Mouse (Mus musculus) layer of hippocampus, postnatal 10 days (tissue): ENCODE results near the gene Nup214. TPM values are rescaled to one million over a fixed set of nuclear protein-coding genes. Genes with fewer than 3 reads are reported as not detected.

ENCODE experiments used
- DNase-seq, 2 experiments: peaks; one replicate each; pipeline ENCODE4 v3.0.0; 2021; ENCODE audit warnings: low spot score in 2 of 2
- total RNA-seq, 2 experiments: library from RNA; stranded (reverse); gene quantifications; 2 replicates each; pipeline ENCODE4 v1.2.3; 2021

Nup214 gene
- total RNA-seq, 2 experiments from 2014 or later = 51.7 to 57.0 TPM

DNA sequence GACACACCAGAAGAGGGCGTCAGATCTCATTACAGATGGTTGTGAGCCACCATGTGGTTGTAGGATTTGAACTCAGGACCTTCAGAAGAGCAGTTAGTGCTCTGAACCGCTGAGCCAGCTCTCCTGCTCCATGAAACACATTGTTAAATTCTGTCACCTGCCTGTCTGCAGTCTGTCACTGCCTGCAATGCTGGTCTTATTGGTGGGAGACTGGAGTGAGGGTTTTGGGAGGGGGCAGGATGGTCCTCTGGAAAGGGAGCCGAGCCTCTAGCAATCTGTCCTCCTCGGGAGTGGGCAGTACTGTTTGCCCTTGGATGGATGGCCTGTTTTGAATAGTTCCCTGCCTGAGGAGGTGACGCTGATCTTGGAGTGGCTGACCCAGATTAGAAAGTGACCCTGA lies 69.6 kb downstream of the Nup214 start:
- DNase-seq = no peak

DNA sequence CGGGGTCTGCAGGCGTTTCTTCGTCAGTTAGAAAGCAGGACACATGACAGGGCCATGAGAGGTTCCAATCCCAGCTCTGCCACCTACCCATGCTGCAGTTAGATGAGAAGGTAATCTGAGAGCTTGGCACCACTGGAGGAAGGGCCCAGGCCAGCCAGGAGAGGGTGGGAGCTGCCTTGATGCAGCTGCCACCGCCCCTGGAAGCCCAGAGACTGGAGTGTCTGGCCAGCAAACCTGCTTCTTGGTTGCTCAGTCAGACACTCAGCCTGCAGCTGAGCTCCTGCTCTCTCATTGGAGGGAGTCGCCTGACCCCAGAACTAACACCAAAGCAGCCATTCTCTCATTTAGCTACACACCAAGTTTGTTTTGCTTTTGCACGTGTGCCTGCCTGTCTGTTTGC lies 71.1 kb downstream of the Nup214 start:
- DNase-seq = no peak

DNA sequence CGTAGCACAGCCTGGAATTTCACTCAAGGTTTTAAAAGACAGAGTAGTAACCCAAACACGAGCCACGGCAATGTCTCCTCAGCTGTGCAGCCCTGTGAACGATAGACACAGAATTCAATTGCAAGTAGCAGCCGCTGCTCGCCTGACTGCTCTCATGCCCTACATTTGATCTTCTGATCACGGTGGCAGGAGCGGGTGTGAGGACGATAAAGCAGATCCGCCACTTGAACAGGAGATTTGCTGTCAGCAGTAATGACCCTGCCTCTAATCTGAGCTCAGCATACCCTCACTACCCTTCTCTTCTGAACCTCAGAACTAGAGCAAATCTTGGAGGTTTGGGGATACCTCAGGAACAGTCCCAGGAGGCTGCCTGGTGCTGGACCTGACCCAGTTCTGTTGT lies 71.8 kb downstream of the Nup214 start:
- no peak for DNase-seq

DNA sequence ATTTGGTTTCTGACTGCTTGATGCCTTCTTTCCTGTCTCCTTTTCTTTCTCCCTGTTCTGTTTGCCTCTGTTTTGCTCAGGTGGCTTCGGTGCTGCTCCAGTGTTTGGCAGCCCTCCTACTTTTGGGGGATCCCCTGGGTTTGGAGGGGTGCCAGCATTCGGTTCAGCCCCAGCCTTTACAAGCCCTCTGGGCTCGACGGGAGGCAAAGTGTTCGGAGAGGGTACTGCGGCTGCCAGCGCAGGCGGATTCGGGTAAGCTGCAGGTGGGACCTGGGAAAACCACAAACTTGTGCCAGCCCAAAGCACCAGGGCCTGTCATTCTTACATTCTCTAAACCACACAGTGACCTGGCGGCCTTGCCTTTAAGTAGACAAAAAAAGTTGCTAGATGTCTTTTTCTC lies 73.1 kb downstream of the Nup214 start:
- DNase-seq = no peak

DNA sequence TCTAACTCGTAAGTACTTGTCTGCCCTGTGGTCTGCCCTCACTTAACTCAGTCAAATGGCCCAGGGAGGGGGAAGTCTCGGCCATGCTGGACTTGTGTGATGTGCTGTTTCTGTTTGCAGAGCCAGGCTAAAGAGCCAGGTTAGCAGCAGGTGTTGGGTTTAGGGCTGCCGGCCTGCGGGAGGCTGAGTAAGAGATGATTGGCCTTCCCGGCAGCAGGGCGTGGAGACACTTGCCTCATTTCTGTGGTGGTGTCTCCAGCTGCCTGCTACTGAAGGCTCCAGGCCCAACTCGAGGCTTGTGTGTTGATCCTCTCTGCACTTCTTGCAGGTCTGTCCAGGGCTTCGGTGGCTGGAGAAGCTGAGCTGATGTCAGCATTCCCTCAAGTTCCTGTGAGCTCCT lies 77.6 kb downstream of the Nup214 start:
- DNase-seq = no peak

DNA sequence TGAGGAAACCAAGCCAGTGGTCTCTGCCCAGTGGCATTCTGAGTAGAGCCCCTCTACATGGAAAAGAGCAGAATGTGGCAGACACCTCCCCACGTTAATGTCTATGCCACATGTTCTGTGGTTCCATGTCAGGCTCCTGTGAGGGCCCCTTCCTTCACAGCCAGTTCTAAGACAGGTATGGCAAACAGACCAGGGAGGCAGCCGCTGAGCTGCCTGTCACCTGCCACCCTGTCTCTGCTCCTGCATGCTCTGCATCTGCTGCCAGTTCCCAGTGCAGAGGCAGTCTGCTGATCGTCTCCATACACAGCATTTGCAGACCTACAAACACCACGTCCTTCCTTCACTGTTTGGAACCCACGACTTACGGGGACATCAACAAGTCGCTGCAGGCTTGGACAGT lies 78.2 kb downstream of the Nup214 start:
- DNase-seq = no peak

DNA sequence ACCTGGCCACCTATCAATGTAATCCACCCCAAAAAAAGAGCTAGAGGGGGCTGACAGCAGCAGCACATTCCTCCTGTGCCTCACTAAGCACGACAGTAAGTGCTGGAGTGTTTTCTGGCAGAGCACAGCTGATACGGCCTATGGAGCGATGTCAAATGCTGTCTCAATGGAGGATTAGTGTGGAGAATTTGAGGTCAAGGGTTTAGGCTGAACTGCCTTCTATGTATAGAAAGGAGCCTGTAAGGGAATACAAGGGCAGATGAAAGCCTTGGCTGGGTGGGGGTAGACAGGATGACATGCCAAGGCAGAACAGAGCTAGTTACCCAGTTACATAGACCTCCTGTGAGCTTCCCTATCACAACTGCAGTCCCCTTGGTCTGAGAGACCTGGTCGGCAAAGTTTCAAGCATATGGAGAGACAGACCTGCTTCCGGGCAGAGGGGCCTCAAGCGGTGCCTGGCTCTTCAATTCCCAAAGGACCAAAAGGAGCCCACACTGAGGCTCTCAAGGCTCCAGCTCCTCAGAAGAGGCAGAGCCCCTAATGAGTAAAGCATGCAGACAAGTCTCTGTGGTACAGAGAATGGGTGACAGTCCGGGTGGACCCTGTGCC lies 81.2 kb downstream of the Nup214 start:
- no peak for DNase-seq

DNA sequence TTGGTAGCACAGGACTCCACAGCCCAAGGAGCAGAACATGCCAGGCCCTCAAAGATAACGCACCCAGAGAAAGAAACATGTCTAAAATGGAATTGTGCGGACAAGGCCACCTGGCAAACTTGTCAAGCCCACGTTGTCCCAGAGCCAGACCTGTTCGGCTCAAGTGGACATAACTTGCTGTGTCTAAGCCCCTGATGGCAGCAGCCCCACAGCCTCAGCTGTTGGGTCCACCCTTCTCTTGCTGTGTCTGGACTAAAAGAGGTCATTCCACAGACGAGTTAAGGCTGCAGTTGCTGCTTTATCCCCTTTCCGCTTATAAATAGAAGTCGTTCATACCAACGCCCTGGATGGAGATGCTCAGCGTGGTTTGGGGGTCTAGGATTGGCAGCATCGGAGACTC lies 82.3 kb downstream of the Nup214 start:
- no peak for DNase-seq

DNA sequence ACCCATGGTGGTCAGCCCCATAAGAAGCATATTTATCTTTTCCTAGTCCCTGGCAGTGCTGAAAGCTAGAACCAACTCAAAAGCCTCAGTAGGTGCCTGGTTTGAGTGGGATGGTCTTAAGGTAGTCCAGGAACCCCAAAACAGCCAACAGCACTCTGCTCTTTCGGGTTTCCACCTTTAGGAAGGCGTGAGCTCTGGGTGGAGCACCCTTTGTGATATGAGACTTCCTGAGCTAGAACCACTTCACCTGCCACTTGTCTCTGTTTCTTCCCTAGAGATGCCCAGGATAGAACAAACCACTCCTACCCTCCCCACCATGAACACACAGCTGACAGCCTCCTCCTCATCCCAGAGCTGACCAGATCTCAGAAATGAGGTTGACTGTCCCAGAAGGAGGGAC lies 83.1 kb downstream of the Nup214 start:
- no peak for DNase-seq

DNA sequence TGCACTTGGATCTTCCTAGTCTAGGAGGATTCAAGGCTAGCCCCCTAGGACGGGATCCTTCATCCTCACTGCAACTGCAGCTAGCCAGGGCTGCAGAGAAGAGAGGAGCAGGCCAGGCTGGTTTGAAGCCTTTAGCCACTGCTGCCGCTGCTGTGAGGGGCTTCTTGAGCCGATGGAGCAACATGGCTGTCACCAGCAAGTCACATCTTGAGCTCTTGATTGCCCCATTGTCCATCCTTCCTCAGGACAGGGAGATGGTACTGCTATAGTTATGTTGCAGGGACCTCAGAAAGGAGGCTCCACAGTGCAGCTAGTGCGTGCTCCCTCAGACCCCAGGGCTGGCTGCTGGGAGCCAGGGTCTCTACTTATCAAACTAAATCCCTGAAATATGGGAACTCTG lies 83.6 kb downstream of the Nup214 start:
- DNase-seq = no peak

DNA sequence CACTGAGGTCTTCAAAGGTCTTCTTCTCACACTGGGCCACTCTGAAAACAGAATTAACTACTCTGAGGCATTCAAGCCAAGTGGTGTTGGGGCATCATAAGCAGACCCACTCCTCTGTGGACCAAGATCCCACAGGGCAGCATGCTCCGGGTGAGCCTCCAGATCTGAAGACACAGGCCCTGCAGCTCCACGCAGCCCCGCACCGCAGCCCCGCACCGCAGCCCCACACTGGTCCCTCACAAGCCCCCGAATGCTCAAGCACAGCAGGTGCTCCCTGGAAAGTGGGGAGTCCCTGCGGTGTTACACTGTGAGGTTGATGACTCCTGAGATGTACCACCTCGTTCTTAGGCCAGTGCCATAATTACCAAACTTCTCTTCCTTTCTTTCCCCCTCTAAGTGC lies 84.0 kb downstream of the Nup214 start:
- DNase-seq = no peak

DNA sequence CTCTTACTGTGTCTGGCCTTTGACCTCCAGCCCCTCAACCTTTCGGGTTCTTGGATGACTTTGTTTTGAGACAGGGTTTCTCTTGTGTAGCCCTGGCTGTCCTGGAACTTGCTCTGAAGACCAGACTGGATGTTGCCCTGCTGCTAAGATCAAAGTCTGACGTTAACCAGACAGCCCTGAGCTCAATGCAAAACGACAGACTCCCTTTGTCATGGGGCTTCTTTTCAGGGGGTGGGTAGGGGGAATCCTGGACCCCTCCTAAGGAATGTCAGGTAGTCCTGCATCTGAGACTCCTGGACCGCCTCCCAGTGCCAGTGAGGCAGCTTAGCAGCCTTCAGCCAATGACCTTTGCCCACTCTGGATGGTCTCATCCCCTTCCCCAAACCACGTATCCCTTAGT lies 84.5 kb downstream of the Nup214 start:
- no peak for DNase-seq

DNA sequence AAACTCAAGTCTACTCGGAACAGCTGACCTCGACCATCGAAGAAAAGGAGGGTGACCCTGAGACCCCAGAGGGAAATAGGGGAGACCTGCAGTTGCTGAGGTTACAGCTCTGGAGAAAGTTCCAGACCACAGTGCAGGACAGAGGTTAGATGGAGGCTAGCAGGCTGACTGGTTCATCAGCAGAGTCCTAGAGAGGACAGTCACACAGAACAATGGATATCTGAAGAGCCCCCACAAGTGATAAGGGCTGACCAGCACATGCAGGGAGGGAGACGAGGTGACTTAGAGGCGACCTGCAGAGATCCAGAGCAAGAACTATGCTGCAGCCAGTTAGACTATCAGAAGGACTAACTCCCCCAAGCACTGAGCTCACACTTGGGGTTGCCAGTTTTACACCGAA lies 85.4 kb downstream of the Nup214 start:
- no peak for DNase-seq

DNA sequence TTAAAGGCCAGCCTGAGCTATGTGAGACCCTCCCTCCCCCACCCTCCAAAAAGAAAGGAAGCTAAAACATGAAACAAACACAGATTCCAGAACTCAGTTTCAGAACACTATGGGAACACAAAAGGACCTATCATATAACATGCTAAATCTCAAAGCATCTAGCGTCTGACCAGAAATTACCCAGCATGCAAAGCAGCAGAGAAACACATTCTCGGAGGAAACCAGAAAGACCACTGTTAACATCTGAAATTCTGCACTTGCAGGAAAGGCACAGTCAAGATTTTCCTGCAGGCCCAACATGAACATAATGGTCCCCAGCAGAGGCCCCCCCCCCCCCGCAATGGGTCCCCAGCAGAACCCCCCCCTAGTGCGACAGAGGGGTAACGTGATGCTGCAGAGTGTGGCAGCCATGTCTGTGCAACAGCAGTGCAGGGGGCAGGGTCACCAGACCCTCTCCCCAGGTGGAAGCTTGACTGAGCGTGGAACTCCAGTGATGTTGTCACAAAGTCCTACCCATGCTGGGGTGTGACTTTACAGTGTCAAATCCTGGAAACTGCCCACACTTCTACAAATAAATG lies 86.1 kb downstream of the Nup214 start:
- no peak for DNase-seq

DNA sequence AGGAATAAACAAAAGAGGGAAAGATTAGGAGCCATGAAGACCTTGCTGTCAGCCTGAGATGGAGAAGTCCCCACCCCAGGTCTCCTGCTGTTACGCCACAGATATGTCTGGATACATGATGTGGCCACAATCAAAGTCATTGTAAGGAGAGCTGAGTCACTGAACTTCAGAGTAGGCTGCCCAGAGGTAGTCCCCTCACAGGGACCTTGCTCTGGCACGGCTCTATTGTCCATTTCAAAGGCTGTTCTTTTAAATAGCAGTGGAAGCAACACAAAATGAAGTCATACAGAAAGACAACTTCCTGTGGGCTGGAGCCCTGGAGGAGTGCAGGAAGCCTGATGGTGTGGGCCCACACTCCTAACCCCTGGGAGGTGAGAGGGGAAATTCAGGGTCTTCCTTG lies 87.0 kb downstream of the Nup214 start:
- DNase-seq = no peak

DNA sequence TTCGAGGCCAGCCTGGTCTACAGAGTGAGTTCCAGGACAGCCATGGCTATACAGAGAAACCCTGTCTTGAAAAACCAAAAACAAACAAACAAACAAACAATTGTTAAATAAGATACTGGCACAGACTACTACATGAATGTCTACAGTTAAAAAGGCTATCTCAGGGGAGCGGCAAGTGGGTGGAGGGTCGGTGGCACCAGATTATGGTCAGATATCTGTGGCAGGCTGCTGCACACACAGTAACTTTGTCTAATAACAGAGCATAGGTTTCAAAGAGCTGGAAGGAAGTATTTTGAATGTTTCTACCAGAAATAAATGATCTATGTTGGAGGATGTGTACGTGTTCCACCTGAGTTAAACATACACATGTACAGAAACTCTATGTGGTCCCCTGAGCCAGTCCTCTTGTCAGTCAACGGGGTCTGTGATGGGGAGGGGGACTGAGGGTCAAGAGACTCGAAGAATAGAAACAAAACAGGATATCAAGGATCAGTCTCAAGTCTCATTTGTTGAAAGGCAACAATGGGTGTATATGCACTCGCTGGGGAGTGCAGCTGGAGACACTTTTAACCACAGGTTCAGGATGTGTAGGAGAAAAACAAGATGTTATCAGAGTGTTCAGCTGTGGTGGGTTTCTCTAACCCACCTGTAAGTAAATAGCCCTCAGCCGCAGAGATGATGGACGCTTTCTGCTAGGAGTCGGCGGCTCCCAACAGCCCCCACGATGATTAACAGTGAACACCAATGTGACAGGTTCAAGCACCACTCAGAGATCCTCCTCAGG lies 87.7 kb downstream of the Nup214 start:
- DNase-seq = no peak

DNA sequence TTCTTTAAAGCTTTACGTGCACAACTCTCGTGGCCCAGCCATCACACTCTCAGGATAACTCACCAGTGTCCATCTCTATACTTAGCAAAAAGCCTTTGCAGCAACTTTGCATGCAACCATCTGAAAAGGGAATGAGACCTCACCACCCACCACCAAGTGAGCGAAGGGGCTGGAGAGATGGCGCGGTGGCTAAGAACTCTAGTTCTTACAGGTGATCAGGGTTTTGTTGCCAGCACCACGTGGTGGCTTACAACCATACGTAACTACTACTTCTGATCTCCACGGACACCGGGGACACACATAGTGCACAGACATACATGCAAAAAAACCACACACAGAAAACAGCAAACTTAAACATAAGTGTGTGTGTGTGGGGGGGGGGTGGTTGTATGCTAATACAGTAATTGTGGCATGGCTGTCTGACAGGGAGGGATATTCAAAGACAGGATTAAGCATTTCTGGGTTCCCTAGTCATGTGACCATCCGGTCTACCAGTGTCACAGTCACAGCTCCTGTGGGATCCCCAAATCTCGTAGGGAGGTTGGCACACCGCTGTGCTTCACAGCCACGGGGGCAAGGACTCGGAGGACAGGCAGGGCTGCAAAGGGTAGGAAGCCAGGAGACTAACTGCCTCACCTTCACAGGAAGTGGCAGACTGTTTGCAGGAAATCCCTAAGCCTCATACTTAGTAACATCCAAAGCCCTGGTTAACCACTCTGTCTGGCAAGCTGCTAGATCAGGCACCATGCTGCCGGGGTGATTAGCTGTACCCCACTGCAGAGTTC lies 88.6 kb downstream of the Nup214 start:
- no peak for DNase-seq

DNA sequence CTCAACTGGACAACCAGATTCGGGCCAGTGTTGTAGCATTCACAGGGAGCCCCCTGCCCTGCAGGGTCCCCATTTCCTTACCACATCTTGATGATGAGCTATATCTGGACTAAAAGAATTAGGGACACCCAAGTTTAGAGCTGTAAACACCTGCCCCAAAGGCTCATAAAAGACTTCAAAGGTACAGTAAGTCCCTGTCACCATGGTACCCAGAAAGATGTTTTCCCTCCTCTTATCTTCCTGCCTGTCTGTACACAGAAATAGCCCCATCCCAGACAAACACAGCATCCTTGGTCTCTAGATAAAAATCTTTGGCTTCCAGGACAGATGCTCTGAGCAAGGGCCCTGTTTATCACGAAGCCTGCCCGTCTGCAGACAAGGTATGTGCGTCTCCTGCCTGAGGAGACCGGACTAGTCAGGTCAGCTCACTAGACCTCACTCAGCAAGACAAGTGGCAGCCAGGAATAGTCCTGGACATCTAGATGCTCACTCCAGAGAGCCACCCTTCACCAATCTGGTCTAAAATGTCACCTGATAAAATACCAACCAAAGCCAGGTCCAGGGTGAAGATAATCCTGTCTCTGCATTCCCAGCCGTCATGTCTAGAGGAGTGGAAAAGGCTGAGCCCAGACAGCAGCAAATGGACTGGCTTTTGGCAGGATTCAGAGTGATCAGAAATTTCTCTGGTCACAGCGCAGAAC lies 89.4 kb downstream of the Nup214 start:
- DNase-seq = no peak

DNA sequence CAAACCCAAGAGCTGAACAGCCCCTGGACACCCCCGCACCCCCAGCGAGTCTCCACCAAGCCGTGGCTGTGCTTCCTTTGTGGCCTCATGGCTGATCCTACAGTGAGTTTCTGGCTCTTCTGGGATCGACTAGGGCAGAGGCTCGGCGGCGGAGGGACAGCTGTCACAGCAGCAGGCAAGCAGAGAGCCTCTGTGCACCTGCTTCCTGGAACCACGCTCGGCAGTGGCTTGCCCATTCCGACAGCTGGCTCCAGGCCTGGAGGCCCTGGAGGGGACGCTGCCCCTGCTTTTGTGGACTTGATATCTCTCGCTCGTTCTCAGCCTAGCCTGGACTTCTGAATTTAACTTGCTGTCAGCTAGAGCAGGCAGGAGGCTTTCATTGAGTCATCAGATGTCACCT lies 90.7 kb downstream of the Nup214 start:
- no peak for DNase-seq

DNA sequence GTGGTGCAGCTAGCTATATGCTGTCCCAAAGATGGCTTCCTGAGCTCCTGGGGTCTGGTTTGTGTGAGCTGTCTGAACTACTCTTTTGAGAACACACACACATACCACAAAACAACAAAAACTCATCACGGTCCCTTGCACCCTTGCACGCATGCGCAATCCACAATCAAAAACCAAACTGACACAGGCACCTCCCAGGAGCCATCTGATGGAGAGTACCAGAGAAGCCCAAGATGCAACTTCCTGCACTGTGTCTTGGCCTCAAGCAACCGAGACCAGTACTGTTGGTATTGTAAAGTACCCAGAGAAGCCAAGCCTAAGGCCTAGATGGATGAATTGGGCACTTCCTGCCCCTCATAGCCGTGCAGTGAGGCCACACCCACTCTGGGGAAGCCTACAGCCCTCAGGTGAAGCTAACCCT lies 91.1 kb downstream of the Nup214 start:
- no peak for DNase-seq

DNA sequence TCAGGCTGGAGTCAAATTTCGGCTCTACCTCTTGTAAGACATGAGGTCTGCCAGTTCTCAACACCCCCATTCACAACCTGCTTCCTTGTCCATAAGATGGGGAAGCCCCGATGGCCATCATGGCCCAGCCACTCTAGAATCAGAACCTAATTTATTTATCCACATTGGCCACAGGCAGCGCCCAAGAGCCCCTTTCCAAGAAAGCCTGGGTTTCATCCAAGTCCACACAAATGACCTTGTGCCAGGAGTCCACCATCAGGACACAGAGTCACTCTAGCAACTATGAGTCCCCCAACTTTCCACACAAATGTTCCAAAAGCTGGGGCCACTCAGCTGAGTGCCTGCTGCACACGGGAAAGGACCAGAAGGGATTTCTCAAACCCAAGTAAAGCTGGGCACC lies 91.8 kb downstream of the Nup214 start:
- DNase-seq = no peak
